Mouse (Mus musculus) gastrocnemius, postnatal 4 days (tissue): ENCODE results near the gene Arl11. TPM values are rescaled to one million over a fixed set of nuclear protein-coding genes. Genes with fewer than 3 reads are reported as not detected.
A peak's percentile ranks its signal among the peaks of the same experiment; 100 is the strongest.

ENCODE experiments used
- DNase-seq, 2 experiments: peaks; one replicate each; pipeline ENCODE4 v3.0.0; 2021 to 2022; ENCODE audit warnings: low spot score in 2 of 2, mixed read lengths in 2 of 2
- total RNA-seq, 2 experiments: library from RNA; stranded (reverse); gene quantifications; 2 replicates each; pipeline ENCODE4 v1.2.3; 2021

The Arl11 gene
- total RNA-seq, 2 experiments from 2014 or later = 1.1 to 1.4 TPM

GRCm38 (mm10) chr14:61327618-61328450, 18.3 kb downstream of the Arl11 start:
- DNase-seq = peak in 1 of 2 experiments; percentile 66

GRCm38 (mm10) chr14:61330591-61330990, 21.0 kb downstream of the Arl11 start:
- no peak for DNase-seq

GRCm38 (mm10) chr14:61330996-61331561, 21.5 kb downstream of the Arl11 start:
- DNase-seq = peak; percentile 55 to 81

GRCm38 (mm10) chr14:61339381-61339780, 29.8 kb downstream of the Arl11 start:
- DNase-seq = no peak

- DNase-seq = no peak
Measured at GRCm38 (mm10) chr14:61344590-61344989, 35.0 kb downstream of the Arl11 start.

GRCm38 (mm10) chr14:61346827-61347698, 37.5 kb downstream of the Arl11 start:
- no peak for DNase-seq

GRCm38 (mm10) chr14:61349876-61350275, 40.3 kb downstream of the Arl11 start:
- DNase-seq = no peak

GRCm38 (mm10) chr14:61350808-61351207, 41.3 kb downstream of the Arl11 start:
- no peak for DNase-seq

- no peak for DNase-seq
Measured at GRCm38 (mm10) chr14:61354251-61355235, 45.0 kb downstream of the Arl11 start.

- DNase-seq = peak; percentile 85 to 93
Measured at GRCm38 (mm10) chr14:61360131-61360980, 50.8 kb downstream of the Arl11 start, which contains the start of gene Ebpl. Gene Ebpl, minus strand, starts transcription at chr14:61360439.

GRCm38 (mm10) chr14:61360981-61361511, 51.5 kb downstream of the Arl11 start:
- no peak for DNase-seq

Other genes with a start within 250 kb of the Arl11 start
- 10 to 100 TPM; 36.6 to 41.3 TPM for gene Sacs, start 171.3 kb upstream of the Arl11 start, total RNA-seq
- gene Sgcg, start 51.3 kb upstream of the Arl11 start, total RNA-seq = 100 to 1,000 TPM; 145 to 161 TPM
- 1 to 10 TPM; 4.1 to 4.2 TPM for gene Ebpl, start 50.7 kb downstream of the Arl11 start, total RNA-seq
- 10 to 100 TPM; 73.7 to 78.7 TPM for gene Kpna3, start 130.1 kb downstream of the Arl11 start, total RNA-seq
- 10 to 100 TPM; 22.3 to 29.5 TPM for gene Spryd7, start 247.1 kb downstream of the Arl11 start, total RNA-seq